Mouse (Mus musculus) E14TG2a.4 (cell line): ENCODE data around the gene Pxdn.

Source experiments
- CTCF ChIP-seq: conservative IDR thresholded peaks from 2 replicates; pipeline ENCODE4 v1.5.1; 2014; ENCODE audit warnings: low read length
- NANOG ChIP-seq: IDR thresholded peaks from 2 replicates; pipeline ENCODE4 v1.6.1; 2014; ENCODE audit warnings: borderline replicate concordance, low read length, mixed read lengths

DNA sequence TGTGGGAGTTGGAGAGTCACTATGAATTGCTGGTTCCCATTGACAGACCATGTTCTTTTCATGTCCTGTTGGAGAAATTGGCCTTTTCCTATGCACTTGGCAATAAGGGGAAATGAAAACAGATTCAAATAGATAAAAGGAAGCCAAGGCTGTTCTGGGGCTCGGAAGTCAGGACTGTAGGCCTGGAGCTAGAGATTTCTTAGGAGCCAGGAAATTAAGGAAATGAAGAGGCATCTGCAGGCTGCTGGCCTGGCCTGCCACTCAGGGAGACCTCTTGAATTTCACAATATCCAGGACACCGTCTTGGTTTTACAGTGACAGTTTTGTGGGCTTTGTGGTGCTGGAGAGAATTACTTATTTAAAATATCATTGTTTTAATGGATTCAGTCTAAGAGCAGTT is 5.0 kb downstream of the Pxdn start:
- TF ChIP-seq CTCF (no peak), NANOG (no peak)
